Mouse (Mus musculus) gastrocnemius, postnatal 4 days (tissue): Measurements from ENCODE around the gene Olfr1378. TPM values are rescaled to one million over a fixed set of nuclear protein-coding genes. Genes with fewer than 3 reads are reported as not detected.

Source experiments
- total RNA-seq, 2 experiments: library from RNA; stranded (reverse); gene quantifications; 2 replicates each; pipeline ENCODE4 v1.2.3; 2021

Olfr1378 gene
- total RNA-seq, 2 experiments from 2014 or later = not detected

Other genes with a start within 250 kb of the Olfr1378 start
- gene Zfp354c, start 138.8 kb upstream of the Olfr1378 start, total RNA-seq = 10 to 100 TPM; 20.5 to 25.4 TPM
- under 1 TPM; 0.91 to 0.96 TPM for gene Zfp879, start 125.0 kb upstream of the Olfr1378 start, total RNA-seq
- gene Grm6, start 115.8 kb upstream of the Olfr1378 start, total RNA-seq = not detected
- gene Zfp454, start 78.9 kb upstream of the Olfr1378 start, total RNA-seq = 1 to 10 TPM; 2.5 to 3.0 TPM
- gene Zfp2, start 50.4 kb upstream of the Olfr1378 start, total RNA-seq = 1 to 10 TPM; 3.6 to 4.2 TPM
- 1 to 10 TPM; 1.8 TPM for gene Zfp354b, start 34.9 kb upstream of the Olfr1378 start, total RNA-seq
- not detected for gene 4933414I15Rik, start 22.8 kb upstream of the Olfr1378 start, total RNA-seq
- not detected for gene Prop1, start 12.8 kb upstream of the Olfr1378 start, total RNA-seq
- gene Olfr1377, start 15.4 kb downstream of the Olfr1378 start, total RNA-seq = not detected
- gene Olfr51, start 37.1 kb downstream of the Olfr1378 start, total RNA-seq = not detected
- not detected for gene Olfr54, start 47.7 kb downstream of the Olfr1378 start, total RNA-seq
- gene Olfr1375, start 81.6 kb downstream of the Olfr1378 start, total RNA-seq = not detected
- 1 to 10 TPM; 3.4 to 3.5 TPM for gene Zfp354a, start 92.7 kb downstream of the Olfr1378 start, total RNA-seq